Mouse (Mus musculus) bone marrow macrophage, adult 2 months (primary cell): ENCODE measurements around the gene Sulf2.

ENCODE experiments used
- CTCF ChIP-seq: IDR thresholded peaks from 2 replicates; pipeline ENCODE4 v1.5.1; 2012; ENCODE audit warnings: low read depth, mild to moderate bottlenecking, low read length, moderate library complexity
- POLR2A ChIP-seq: IDR thresholded peaks from 2 replicates; pipeline ENCODE4 v1.6.1; 2012; ENCODE audit warnings: mild to moderate bottlenecking, low read depth, low read length, borderline replicate concordance

- TF ChIP-seq CTCF (no peak), POLR2A (no peak)
These were observed 19.7 kb upstream of the Sulf2 start for GRCm38 (mm10) chr2:166175145-166175544.
